Mouse (Mus musculus) adipose tissue, adult 10 weeks (tissue): ENCODE results near the gene Gm20795. TPM values are rescaled to one million over a fixed set of nuclear protein-coding genes. Genes with fewer than 3 reads are reported as not detected.

Source experiments
- polyA plus RNA-seq: library from polyadenylated mRNA; stranded (reverse); fragments of 350-450 nt; fragmentation: Illumina TruSeq; extraction: RNeasy Lipid Tissue Mini Kit (QIAGEN cat#74804); gene quantifications from one replicate; pipeline ENCODE4 v1.2.3, GENCODE M21; 2014; ENCODE audit warnings: low read depth, low replicate concordance

The Gm20795 gene
- polyA plus RNA-seq = 0.38 TPM

GRCm38 (mm10) chrY:40804614-40805013, at the start of gene Gm20795:
Gene Gm20795, plus strand, starts transcription at chrY:40804914.

DNA sequence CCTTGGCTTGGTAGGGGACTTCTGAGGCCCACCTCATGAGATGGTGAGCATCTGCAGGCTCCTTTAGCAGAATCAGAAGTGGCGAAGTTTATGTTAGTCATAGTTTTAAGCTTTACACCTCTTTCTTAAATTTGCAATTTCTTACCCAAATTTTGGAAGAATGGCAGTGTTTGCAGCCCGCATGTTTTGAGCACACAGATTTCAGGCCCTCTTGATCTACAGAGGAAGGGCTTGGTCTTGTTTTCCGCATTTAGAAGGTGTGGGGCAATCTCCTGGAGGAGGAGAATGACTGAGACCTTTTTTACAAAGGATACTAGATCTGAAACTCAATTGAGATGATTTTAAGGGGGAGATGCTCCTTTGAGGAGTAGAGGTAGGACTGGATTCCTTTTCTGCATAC, 29.0 kb upstream of the Gm20795 start, which contains the start of gene Gm21797:
TSS of gene Gm21797 (minus strand) at position 101 of the 400 bp plus-strand sequence.

Other genes with a start within 250 kb of the Gm20795 start
- gene Gm21852, start 152.9 kb upstream of the Gm20795 start, polyA plus RNA-seq = not detected
- not detected for gene Gm21797, start 29.1 kb upstream of the Gm20795 start, polyA plus RNA-seq